Mouse (Mus musculus): Measurements from ENCODE around the gene Ptk7.

DNA sequence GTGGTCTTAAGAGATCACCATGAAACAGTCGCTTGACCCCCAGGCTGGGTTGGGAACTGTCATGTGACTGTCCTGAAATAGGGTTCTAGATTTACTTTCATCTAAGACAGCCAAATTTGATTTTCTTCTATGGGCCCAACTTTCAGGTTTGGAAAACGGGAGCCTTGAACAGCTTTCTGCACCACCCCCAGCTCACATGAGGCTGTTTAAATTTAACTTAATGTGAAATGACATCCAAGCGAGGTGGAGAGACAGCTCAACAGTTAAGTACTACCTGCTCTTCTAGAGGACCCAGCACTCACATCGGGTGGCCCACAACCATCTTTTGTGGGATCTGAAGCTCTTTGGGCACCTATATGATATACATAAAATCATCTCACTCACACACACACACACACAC, 30.3 kb downstream of the Ptk7 start:
- TF ChIP-seq EP300 (IDR thresholded peaks at IDR 0.05; ENCODE audit: low read length) (no peak), RAD21 (IDR thresholded peaks at IDR 0.05; ENCODE audit: low read depth, low read length) (no peak), CTCF (conservative IDR thresholded peaks at IDR 0.05 in 1 of 2, IDR thresholded peaks at IDR 0.05 in 1 of 2; ENCODE audit: low read depth in 2 of 2, low read length in 2 of 2) (no peak), SIN3A (IDR thresholded peaks at IDR 0.05; ENCODE audit: low read length) (no peak), POLR2A (IDR thresholded peaks at IDR 0.05; ENCODE audit: low read depth, low read length) (no peak), GABPA (IDR thresholded peaks at IDR 0.05; ENCODE audit: insufficient replicate concordance, low read depth, low read length) (no peak), SMC3 (IDR thresholded peaks at IDR 0.05; ENCODE audit: low read depth, low read length) (no peak), USF2 (conservative IDR thresholded peaks at IDR 0.05; ENCODE audit: low read depth, low read length) (no peak), POLR2AphosphoS2 (IDR thresholded peaks at IDR 0.05; ENCODE audit: low read depth, low read length) (no peak), CHD1 (IDR thresholded peaks at IDR 0.05; ENCODE audit: low read depth, low read length) (no peak), UBTF (IDR thresholded peaks at IDR 0.05; ENCODE audit: low read depth, low read length) (no peak), TCF12 (IDR thresholded peaks at IDR 0.05; ENCODE audit: low read depth, low read length) (no peak), NRF1 (IDR thresholded peaks at IDR 0.05; ENCODE audit: low read depth, low read length) (no peak)
